Mouse (Mus musculus) bone marrow, adult 2 months (tissue): ENCODE measurements at regions not wholly inside any gene's neighbourhood (a gene's known extent, or its start where the extent isn't known, plus 50 kb on each side); places are given as distances from the start of the nearest gene placed in this dataset.

Experiments
- CTCF ChIP-seq: fragments of 200-500 bp; IDR thresholded peaks from 2 replicates; pipeline ENCODE4 v1.5.1; 2011; ENCODE audit warnings: low read length, control low read depth; ENCODE audit not compliant: control insufficient read depth, insufficient read depth
- POLR2A ChIP-seq: fragments of 200-500 bp; IDR thresholded peaks from 2 replicates; pipeline ENCODE4 v1.6.1; 2011; ENCODE audit warnings: low read depth, mild to moderate bottlenecking, control low read depth, low read length, borderline replicate concordance; ENCODE audit not compliant: control insufficient read depth

GRCm38 (mm10) chr16:49985082-49986076, 185.0 kb downstream of the Cd47 start:
- no peak for TF ChIP-seq CTCF
- no peak for TF ChIP-seq POLR2A
